Mouse (Mus musculus): Measurements from ENCODE around the gene Ddit4. TPM values are rescaled to one million over a fixed set of nuclear protein-coding genes. Genes with fewer than 3 reads are reported as not detected.

Gene Ddit4
- polyA plus RNA-seq, 1 experiment: 62.7 TPM

DNA sequence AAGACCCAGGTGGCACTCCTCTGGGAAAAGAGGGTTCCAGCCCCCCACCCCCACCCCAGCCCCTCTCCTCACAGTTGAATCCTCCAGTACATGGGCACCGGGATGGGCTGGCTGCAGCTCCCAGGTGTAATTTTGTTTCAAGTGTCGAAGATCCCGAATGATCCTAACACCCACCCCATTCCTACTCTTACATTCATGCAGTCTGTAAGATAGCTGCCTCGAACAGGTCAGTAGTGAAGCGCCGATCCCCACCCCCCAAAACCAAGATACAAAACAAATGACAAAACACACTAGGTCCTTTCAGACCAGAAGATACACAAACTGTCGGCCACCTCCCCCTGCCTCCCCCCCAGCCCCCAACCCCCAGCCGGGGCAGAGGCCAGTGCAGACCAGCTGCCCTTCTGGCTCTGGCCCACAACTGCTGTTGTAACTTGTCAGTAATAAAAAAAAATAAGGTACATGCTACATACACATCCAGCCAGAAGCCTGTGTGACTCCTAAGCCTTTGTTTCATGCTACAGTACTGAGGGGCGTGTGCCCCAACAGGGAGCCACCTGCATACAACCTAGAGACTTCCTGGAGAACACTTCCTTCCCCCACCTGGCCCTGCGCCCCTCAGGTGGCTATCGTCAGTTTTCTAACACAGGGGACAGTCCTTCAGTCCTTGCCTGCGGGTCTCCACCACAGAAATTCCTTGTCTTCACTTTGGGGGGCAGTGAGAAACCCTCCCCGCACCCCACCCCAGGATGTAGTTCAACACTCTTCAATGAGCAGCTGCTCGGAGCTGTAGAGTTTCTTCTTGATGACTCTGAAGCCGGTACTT is 1.6 kb downstream of the Ddit4 start:
- Histone ChIP-seq H3K36me3 (ENCODE audit: control insufficient read depth, insufficient read depth) (peaks cover 5% of the 10 kb centered on the region), H3K79me3 (ENCODE audit: low read depth) (peaks cover 17% of the 10 kb centered on the region), H3K4me3 (ENCODE audit: insufficient read depth, poor library complexity, severe bottlenecking) (peak overlapping the region; percentile 93), H3ac (ENCODE audit: control insufficient read depth, insufficient read length, low read depth) (peak overlapping the region; percentile 84), H3K79me2 (ENCODE audit: control insufficient read depth, insufficient read depth) (peaks cover 21% of the 10 kb centered on the region), H3K27me3 (ENCODE audit: control insufficient read depth, insufficient read depth, insufficient read length) (no peaks in the 10 kb centered on the region)
- no peak for TF ChIP-seq USF1 (IDR thresholded peaks at IDR 0.05; ENCODE audit: low read depth)
- TF ChIP-seq FOSL1 (IDR thresholded peaks at IDR 0.05; ENCODE audit: insufficient read depth, low read length, poor library complexity, severe bottlenecking): no peak
- TF ChIP-seq MAX (IDR thresholded peaks at IDR 0.05): no peak
- TF ChIP-seq CEBPB (IDR thresholded peaks at IDR 0.05; ENCODE audit: low read depth): no peak
- TF ChIP-seq MYOG (IDR thresholded peaks at IDR 0.05; ENCODE audit: control insufficient read depth, extremely low read depth, insufficient read length): no peak
- no peak for TF ChIP-seq CTCF (IDR thresholded peaks at IDR 0.05; ENCODE audit: control insufficient read depth, insufficient read depth, insufficient read length)
- TF ChIP-seq MYOD1 (IDR thresholded peaks at IDR 0.05; ENCODE audit: control insufficient read depth, insufficient read length, low read depth): no peak

DNA sequence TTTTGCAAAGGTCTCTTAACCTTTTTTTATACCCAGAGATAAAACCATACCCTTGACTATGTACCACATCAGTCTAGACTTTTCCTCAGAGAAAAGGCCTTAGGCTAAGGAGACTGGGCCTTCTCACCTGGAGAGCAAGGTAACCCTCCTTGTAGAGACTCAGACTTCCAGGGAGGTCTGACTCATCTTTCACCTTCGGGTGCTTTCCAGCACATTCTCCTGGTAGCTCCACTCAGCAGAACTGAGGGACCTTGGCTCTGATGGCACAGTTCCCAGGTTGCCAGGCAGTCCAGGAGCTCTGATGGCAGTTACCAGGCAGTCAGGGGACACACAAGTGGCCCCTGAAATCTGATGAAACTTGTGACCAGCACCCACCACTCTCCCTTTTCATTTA is 2.4 kb downstream of the Ddit4 start:
- TF ChIP-seq CTCF (IDR thresholded peaks at IDR 0.05; ENCODE audit: control insufficient read depth, insufficient read depth, insufficient read length) (no peak), MAX (IDR thresholded peaks at IDR 0.05) (no peak), USF1 (IDR thresholded peaks at IDR 0.05; ENCODE audit: low read depth) (no peak), FOSL1 (IDR thresholded peaks at IDR 0.05; ENCODE audit: insufficient read depth, low read length, poor library complexity, severe bottlenecking) (no peak), MYOD1 (IDR thresholded peaks at IDR 0.05; ENCODE audit: control insufficient read depth, insufficient read length, low read depth) (no peak), CEBPB (IDR thresholded peaks at IDR 0.05; ENCODE audit: low read depth) (no peak), MYOG (IDR thresholded peaks at IDR 0.05; ENCODE audit: control insufficient read depth, extremely low read depth, insufficient read length) (no peak)
- Histone ChIP-seq H3ac (ENCODE audit: control insufficient read depth, insufficient read length, low read depth) (no peak overlapping the region), H3K79me3 (ENCODE audit: low read depth) (peaks cover 17% of the 10 kb centered on the region), H3K79me2 (ENCODE audit: control insufficient read depth, insufficient read depth) (peaks cover 21% of the 10 kb centered on the region), H3K36me3 (ENCODE audit: control insufficient read depth, insufficient read depth) (peaks cover 5% of the 10 kb centered on the region), H3K27me3 (ENCODE audit: control insufficient read depth, insufficient read depth, insufficient read length) (no peaks in the 10 kb centered on the region), H3K4me3 (ENCODE audit: insufficient read depth, poor library complexity, severe bottlenecking) (no peak overlapping the region)

DNA sequence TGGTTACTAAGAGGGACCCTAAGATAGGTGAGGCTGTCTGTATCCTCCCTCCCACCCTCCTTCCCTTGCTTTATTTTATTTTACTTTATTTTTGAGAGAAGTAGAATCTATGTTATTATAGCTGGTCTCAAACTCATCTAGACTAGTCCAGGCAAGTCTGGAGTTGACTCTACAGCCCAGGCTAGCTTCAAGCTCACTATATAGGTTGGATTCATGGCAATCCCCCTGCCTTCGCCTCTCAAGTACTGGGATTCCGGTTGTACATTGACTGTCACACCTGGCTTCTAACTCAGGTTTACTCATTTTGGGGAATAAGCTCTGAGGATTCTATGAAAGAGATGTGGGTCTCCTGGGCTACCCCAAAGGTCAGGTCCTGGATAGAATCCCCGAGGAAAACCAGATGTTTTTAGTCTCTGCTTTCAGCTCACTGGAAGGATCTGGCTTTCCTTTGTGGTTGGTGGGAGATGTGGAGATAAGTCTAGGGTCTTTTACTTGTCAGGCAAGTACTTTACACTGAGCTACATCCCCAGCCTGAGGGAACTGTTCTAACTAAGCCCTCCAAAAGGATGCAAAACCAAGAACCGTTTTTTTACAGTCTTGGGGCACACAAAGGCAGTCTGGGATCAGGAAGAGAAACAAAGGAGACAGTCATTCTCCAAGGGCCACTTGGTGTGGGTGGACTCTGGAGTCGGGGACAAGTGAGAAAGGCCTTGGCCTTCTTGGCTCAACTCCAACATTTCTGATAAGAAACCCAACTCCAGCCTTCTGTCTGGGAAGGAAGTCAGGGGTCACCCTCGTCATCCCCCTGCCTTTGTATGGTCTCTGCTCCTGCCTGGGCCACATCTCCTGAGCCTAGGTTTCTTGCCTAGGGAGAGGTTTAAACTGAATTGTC is 3.0 kb downstream of the Ddit4 start:
- Histone ChIP-seq H3K4me3 (ENCODE audit: insufficient read depth, poor library complexity, severe bottlenecking) (no peak overlapping the region), H3K79me3 (ENCODE audit: low read depth) (peaks cover 17% of the 10 kb centered on the region), H3K36me3 (ENCODE audit: control insufficient read depth, insufficient read depth) (peaks cover 5% of the 10 kb centered on the region), H3K27me3 (ENCODE audit: control insufficient read depth, insufficient read depth, insufficient read length) (no peaks in the 10 kb centered on the region), H3ac (ENCODE audit: control insufficient read depth, insufficient read length, low read depth) (no peak overlapping the region), H3K79me2 (ENCODE audit: control insufficient read depth, insufficient read depth) (peaks cover 21% of the 10 kb centered on the region)
- TF ChIP-seq CTCF (IDR thresholded peaks at IDR 0.05; ENCODE audit: control insufficient read depth, insufficient read depth, insufficient read length): no peak
- TF ChIP-seq CEBPB (IDR thresholded peaks at IDR 0.05; ENCODE audit: low read depth): no peak
- no peak for TF ChIP-seq MAX (IDR thresholded peaks at IDR 0.05)
- no peak for TF ChIP-seq MYOD1 (IDR thresholded peaks at IDR 0.05; ENCODE audit: control insufficient read depth, insufficient read length, low read depth)

DNA sequence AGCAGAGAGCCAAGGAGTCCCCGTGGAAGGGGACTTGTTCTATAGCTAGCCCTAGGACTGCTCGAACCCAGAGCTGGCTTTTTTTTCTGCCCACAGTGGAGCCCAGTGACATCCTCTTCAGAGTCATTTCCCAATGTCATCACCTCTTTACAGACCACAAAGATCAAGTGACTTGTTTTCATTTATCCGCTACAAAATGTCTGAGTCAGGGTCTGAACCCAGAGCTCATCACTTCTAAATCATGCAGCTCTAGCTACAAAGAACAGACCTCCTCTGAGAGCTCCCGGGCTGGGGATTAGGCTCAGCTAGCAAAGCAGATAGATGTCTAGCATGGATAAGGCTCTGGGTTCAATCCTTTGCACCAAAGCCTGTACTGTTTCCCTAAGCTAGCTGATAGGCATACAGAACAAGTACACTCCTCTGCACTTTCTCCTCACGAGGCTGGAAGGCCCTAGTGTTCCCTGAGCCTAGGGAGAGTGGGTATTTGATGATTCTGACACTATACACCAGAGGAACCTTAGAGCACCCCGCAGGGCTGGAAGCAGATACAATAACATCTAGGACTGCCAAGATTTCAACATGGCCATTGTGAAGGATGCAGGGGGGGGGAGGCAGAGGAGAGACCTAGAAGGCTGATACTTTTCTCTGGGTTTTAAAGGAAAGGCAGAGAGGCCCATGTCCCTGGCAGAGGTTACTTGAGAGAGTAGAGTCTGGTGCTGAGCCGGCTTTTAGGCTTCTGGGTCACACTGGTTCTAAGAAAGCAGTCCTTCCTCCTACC is 4.1 kb downstream of the Ddit4 start:
- TF ChIP-seq FOSL1 (IDR thresholded peaks at IDR 0.05; ENCODE audit: insufficient read depth, low read length, poor library complexity, severe bottlenecking) (no peak), USF1 (IDR thresholded peaks at IDR 0.05; ENCODE audit: low read depth) (no peak), MYOG (IDR thresholded peaks at IDR 0.05; ENCODE audit: control insufficient read depth, extremely low read depth, insufficient read length) (no peak), CTCF (IDR thresholded peaks at IDR 0.05; ENCODE audit: control insufficient read depth, insufficient read depth, insufficient read length) (no peak), MYOD1 (IDR thresholded peaks at IDR 0.05; ENCODE audit: control insufficient read depth, insufficient read length, low read depth) (no peak), CEBPB (IDR thresholded peaks at IDR 0.05; ENCODE audit: low read depth) (no peak)
- H3K36me3 ChIP-seq (ENCODE audit: control insufficient read depth, insufficient read depth): peaks cover 5% of the 10 kb centered on the region
- no peaks in the 10 kb centered on the region for H3K27me3 ChIP-seq (ENCODE audit: control insufficient read depth, insufficient read depth, insufficient read length)
- no peak overlapping the region for H3K4me3 ChIP-seq (ENCODE audit: insufficient read depth, poor library complexity, severe bottlenecking)
- peaks cover 21% of the 10 kb centered on the region for H3K79me2 ChIP-seq (ENCODE audit: control insufficient read depth, insufficient read depth)
- no peak overlapping the region for H3ac ChIP-seq (ENCODE audit: control insufficient read depth, insufficient read length, low read depth)
- peaks cover 17% of the 10 kb centered on the region for H3K79me3 ChIP-seq (ENCODE audit: low read depth)

DNA sequence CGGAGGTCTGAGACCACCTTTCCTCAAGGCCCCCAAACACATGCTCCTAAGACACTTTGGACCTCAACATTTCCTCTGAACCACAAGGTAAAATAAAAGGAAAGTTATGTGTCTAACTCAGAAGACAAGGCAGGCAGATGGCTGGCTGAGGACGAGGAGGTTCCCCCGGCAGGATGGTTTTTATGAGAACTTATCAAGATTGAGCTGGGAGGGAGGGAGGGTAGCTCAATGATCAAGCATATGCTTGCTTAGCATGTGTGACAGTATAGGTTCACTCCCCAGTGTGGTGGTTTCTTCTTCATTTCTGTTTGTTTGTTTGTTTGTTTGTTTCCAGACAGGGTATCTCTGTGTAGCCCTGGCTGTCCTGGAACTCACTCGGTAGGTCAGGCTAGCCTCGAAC is 5.3 kb downstream of the Ddit4 start:
- H3ac ChIP-seq (ENCODE audit: control insufficient read depth, insufficient read length, low read depth): no peak overlapping the region

More for the DNA sequence above, 5.3 kb downstream of the Ddit4 start:
- TF ChIP-seq USF1 (IDR thresholded peaks at IDR 0.05; ENCODE audit: low read depth) (no peak), MYOG (IDR thresholded peaks at IDR 0.05; ENCODE audit: control insufficient read depth, extremely low read depth, insufficient read length) (no peak), MAX (IDR thresholded peaks at IDR 0.05) (no peak), CEBPB (IDR thresholded peaks at IDR 0.05; ENCODE audit: low read depth) (no peak), FOSL1 (IDR thresholded peaks at IDR 0.05; ENCODE audit: insufficient read depth, low read length, poor library complexity, severe bottlenecking) (no peak)
- peaks cover 18% of the 10 kb centered on the region for H3K79me2 ChIP-seq (ENCODE audit: control insufficient read depth, insufficient read depth)
- peaks cover 5% of the 10 kb centered on the region for H3K36me3 ChIP-seq (ENCODE audit: control insufficient read depth, insufficient read depth)
- H3K79me3 ChIP-seq (ENCODE audit: low read depth): peaks cover 15% of the 10 kb centered on the region
- no peaks in the 10 kb centered on the region for H3K27me3 ChIP-seq (ENCODE audit: control insufficient read depth, insufficient read depth, insufficient read length)
- no peak overlapping the region for H3K4me3 ChIP-seq (ENCODE audit: insufficient read depth, poor library complexity, severe bottlenecking)

Measured in C2C12 (cell line).